Mouse (Mus musculus): ENCODE data around the gene Yipf1.

DNA sequence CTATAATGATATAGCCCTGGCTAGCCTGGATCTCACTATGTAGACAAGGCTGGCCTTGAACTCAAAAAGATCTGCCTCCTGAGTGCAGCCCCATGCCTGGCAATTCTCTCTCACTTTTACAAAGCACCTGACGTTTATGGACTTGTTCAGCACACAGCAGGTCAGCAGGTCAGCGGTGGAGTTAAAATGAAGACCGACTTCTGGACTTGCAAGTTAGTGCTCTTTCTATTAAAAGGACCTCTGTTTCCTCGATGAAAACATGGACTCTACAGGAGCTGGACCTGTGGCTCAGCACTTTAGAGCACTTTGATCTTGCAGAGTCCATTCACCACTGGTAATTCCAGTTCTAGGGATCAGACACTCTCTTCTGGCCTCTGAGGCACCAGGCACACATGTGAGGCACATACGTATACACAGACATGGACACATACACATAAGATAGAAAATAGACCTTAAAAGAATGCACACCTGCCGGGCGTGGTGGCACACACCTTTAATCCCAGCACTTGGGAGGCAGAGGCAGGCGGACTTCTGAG lies 16.0 kb upstream of the Yipf1 start:
- TF ChIP-seq CTCF (IDR thresholded peaks at IDR 0.05; ENCODE audit: control insufficient read depth, insufficient read depth, low read length) = no peak
- no peak for TF ChIP-seq POLR2A (IDR thresholded peaks at IDR 0.05; ENCODE audit: borderline replicate concordance, control insufficient read depth, low read depth, low read length)
